Mouse (Mus musculus): ENCODE data around the gene Sys1. TPM values are rescaled to one million over a fixed set of nuclear protein-coding genes. Genes with fewer than 3 reads are reported as not detected.

Gene Sys1
- polyA plus RNA-seq, 1 experiment = 244 TPM

DNA sequence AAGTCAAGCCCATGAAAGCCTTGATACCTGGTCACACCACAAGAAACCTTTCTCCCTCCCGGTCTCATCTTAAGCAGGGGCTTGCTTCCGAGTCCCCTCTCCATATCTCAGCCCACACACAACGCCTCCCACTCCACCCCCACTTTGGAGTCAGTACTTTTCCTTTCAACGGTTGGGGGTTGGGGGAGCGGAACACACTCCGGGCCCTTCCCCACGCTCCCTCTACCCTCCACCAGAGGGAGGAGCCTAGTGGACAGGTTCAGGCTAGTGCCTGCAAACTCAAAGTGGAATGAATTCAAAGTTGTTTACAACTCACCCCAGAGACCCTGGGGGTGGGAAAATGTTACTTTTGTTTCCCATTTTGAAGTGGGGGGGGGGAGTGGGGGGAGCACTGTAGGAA is 26.1 kb upstream of the Sys1 start:
- TF ChIP-seq GATA1 (IDR thresholded peaks at IDR 0.05; ENCODE audit: low read length) = no peak

DNA sequence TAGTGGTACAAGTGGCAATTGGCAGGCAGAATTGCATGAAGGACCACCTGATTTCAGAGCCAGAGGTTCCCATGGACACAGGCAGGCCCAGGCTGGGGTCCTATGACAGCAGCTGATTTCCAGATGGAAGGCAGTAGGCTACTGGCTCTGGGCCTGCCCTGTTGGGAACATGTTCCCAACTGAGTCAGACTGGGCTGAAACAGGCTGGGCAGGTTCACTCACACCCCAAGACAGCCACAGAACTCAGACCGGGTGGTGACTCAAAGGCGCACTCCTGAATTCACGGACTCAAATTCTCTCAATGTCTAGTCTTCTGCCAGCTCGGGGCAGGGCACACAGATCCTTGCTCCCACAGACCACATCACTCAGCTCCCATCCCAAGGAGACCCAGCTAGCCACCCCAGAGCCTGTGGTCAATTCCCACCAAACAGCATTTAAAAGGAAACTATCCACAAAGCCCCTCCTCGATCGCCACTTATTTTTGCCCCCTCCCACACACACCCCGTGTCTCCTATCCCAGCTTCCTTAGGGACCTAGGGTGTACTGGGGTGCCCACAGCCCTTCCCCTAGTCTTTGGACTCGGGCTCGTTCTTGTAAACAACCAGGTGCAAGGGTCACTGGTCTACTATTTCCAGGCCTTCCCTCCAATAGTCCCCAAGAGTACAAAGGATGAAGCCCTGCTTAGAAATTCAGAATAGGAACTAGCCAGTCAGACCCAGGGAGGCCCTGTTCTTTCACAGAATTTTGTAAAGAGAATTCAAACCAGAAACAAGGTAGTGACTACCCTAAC is 24.9 kb upstream of the Sys1 start:
- TF ChIP-seq GATA1 (IDR thresholded peaks at IDR 0.05; ENCODE audit: low read length) = no peak

DNA sequence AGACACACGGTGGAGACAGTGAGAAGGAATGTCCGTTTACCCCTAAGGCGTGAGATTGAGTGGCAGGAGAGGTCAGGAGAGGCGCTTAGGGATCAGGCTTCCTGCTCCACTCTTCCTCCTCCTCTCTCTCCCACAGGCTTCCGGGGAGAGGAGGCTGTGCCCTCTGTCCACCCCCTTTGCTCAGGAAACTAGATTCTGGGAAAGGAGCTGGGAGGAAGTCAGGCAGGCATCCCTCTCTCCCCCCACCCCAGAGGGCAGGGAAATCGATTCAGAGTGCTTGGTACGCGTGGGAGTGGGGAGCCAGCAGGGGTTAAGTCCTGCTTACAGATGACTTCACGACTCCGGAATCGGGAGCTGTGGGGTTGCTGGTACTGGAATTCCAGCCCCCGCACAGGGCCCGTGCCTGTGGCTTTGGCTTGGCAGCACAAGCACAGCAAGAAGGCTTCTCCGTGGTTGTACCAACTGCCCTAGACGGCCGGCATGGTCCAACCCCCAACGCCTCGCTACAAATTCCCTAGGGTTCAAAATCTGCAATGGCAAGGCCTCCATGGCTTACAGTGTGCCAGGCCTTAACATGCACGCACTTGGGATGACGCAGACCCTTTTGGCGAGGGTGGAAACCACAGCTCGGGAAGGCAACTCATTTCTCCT is 24.1 kb upstream of the Sys1 start:
- no peak for TF ChIP-seq GATA1 (IDR thresholded peaks at IDR 0.05; ENCODE audit: low read length)

DNA sequence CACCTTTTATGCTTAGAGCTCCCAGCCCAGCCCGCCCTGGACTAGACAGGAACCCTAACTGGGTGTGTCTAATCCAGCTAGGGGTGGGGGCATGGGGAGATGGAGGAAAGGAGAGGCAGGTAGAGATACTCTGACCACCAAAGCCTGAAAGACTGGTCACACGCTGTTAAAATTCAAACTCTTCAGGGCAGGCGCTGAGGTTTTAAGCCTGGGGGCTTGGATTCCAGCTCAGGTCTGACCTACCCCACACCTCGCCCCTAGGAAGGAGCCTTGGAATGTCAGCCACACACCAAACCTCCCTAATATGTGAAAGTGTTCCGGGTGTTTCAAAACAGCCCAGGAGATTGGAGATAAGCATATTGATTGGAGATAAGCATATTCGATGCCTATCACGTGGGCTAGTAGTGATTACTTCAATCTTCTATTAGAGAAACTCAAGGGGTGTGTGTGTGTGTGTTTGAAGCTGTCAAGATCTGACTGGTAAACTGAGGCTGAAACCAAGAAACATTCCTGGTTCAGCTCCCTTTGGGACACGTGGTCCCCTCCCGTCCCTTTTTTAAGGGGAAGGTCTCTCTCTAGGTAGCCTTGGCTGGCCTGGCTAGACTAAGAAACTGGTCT is 23.4 kb upstream of the Sys1 start:
- no peak for TF ChIP-seq GATA1 (IDR thresholded peaks at IDR 0.05; ENCODE audit: low read length)

DNA sequence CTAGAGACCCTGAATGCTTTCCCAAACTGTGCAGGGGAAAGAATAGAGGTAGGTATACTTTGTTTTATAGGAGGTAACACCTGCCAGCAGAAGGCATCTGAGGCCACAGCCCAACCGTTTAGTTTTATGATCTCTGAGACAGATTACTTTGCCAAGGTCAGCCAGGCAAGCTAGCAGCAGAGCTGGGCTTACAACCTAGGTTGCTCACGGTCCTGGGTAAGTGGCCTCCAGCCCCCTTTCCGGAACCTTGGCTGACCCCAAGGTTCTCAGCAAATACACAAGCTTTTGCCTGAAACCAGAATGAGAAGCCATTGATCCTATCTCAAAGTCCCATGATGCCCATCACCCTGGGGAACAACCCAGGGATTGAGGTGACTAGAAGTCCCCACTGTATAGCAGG is 22.1 kb upstream of the Sys1 start:
- no peak for TF ChIP-seq GATA1 (IDR thresholded peaks at IDR 0.05; ENCODE audit: low read length)

DNA sequence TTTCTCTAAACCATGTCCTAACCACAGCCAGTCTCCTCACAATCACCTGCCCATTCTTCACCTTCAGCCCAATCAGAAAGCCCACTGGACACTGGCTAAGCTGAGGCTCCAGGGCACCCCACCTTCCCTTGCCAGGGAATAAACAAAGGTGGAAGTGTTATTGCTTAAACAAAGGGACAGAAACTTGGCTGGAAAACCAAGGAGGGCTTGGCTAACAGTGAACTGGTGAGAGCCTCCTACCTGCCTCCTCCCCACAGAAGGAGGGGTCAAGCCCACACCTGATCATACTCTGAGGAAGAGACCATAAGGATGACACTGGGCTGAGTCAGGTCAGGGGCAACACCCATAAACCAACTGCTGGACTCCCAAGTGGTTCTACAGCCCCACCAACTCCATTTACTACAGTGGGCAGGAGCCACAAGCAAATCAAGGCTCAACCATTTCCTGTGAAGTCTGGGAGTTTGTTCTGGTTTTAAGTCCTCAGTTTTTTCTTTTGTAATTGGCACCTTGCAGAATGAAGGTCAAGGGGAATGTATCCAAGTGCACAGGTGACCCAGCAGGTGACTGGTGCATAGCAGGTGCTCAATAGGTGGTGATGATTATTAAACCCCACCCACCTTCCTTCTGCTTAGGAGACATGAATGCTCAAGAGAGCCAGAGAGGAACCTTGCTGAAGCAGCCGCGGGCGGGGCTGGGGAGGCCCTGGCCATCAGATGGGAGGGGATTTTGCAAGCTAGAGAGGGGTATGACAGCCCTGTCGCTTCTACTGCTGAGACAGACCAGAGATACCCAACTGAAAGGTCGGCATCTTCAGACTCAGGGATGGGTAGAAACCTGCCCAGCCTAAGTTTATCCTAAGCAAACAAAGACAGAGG is 21.3 kb upstream of the Sys1 start:
- no peak for TF ChIP-seq GATA1 (IDR thresholded peaks at IDR 0.05; ENCODE audit: low read length)

DNA sequence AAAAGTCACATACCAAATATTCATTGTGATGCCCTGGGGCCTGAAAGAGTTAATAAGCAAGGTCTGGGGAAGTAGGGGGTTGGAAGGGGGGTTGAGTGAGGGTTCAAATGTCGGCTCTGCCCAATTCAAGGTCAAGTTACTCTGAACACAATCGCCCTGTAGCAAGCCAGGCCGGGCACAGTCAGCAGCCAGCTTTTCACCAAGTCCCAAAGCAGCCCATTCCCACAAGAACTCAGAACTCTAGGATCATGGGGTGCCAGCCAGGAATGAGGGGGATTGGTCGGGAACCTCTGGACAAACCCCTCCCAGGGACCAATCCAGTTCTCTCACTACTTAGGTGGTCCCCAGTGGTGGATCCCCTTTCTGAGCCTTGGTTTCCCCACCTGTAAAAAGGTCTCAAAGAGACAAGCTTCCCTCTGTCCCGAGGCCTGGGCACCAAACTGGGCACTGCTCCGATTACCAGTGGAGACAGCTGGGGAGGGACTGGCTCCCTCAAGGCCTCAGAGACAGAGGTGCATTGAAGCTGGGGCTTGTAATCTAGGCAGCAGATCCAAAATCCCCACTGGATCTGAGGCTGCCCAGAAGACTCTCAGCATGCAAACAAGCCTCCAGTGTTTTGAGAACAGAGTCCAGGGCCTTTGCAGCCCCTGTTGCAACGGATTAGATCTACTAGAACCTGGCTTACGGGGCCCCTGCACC is 20.4 kb upstream of the Sys1 start:
- TF ChIP-seq GATA1 (IDR thresholded peaks at IDR 0.05; ENCODE audit: low read length) = no peak

DNA sequence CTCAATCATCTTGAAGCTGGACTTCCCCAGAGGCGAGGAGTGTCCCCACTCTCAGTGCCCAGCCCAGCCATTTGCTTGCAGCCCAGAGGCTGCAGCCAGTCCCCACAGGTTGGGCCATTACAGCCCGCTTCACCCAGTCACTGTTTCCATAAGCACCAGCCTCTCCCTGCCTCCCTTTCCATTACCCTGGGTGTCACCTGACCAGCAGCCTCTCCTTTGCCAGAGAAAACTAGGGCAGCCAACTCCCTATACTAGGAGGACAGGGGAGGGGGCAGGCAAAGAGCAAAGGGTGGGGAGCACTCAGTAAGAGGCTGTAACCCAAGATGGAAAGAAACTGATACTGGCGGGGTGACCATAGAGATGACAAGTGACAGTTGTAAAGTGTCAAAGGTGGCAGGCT is 19.8 kb upstream of the Sys1 start:
- no peak for TF ChIP-seq GATA1 (IDR thresholded peaks at IDR 0.05; ENCODE audit: low read length)

DNA sequence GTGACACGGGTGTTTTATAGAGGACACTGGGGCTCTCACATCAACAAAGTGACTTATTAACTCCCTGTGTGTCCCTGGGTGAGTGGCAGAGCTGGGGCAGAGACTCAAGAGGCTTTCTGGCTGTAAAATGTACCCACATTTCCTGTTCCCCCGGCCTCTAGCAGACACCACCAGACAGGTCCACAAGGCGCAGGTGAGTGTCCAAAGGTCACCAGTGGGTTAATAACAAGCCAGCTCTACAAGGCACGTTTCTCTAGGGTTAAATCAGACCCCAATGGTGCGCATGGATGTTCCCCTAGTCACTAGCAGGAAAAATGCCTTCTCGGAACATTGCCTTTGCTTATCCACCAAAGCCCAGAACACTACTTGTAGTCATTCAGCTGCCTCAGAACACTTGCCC is 19.1 kb upstream of the Sys1 start:
- TF ChIP-seq GATA1 (IDR thresholded peaks at IDR 0.05; ENCODE audit: low read length) = no peak

DNA sequence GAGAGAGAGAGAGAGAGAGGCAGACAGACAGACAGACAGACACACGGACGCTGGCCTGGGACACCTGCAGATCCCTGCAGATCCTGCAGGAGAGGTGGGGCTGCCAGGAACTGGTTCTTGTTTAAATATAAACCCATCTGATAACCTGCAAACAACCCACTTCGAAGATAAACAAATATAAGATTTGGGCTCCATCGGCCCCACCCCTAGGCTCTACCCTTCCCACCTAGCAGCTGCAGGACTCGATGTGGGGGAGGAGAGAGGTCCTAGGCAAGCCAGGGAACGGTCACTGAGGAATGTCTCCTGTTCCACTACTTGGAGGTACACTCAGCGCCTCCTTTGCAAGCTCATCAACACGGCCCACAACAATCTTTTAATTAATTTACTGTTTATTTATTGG is 18.5 kb upstream of the Sys1 start:
- TF ChIP-seq GATA1 (IDR thresholded peaks at IDR 0.05; ENCODE audit: low read length) = no peak

DNA sequence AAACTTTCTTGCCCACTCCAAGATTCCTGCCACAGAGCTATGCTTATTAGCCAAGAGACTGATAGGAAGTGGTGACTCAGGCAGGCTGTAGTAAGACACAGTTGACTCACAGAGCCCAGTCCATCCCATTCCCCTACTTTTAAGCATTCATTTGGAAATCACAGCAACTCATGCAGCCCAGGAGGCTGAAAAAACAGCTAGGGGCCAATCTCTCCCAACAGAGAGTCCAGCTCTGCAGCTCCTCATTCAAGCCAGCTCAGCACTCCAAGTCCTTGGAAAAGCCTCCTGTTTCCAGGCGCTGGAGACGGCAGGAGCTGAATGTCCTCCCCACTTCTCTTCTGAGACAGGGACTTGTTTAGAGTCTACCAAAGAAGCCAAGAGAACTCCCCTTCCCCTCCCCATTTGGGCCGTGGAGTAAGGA is 17.8 kb upstream of the Sys1 start:
- no peak for TF ChIP-seq GATA1 (IDR thresholded peaks at IDR 0.05; ENCODE audit: low read length)

DNA sequence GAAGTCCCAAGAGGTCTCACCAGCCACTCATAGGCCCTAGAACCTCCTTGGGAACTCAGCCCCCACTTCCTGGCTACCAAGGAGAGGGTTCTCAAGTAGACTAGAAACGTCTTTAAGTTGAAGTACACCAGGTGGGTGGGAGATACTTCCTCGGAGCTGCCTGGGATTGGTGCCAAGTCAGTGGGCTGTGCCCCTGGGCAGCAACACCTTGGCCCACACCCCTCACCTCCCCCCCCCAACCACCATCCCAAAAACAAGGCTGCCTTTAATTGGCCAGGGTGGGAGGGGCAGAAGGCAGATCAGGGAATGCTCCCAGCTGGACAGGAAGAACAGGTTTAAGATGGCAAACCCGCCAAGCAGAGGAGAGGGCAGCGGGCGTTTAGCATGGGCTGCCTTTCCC is 16.4 kb upstream of the Sys1 start:
- no peak for TF ChIP-seq GATA1 (IDR thresholded peaks at IDR 0.05; ENCODE audit: low read length)

DNA sequence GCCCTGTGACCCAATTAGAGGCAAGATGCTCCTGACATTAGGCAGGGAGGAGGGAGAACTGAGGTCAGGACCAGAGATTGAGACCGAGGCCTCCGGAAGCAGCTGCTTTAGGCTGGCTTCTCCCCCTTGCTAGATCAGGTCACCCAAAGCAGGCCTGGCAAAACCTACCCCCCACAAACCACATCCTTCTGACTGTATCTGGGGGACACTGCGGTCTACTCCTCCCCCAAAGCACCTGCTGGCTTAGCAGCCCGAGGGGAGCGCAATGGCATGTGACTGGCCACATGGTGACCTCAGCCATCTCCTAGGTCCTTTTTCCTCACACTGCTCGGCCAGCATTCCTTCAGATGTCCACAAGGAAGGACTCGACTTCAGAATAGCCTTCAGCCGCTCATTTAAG is 15.6 kb upstream of the Sys1 start:
- TF ChIP-seq GATA1 (IDR thresholded peaks at IDR 0.05; ENCODE audit: low read length) = no peak

DNA sequence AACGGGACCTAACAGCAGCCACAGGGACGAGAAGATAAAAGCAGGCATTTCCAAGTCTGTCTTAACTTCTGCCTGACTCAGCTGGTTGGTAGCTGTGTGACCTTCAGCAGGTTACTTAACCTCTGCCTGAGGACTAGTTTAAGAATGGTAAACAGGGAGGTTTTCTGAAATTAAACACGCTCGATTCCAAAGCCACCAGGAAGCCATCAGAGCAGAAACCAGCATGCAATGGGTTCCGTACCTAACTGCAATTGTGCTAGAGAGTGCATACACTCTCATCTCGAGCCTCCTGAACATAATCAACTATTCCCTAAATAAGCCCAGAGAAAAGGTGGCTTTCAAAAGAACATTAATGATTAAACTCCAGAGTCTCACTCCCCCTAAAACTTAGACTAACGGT is 15.0 kb upstream of the Sys1 start:
- TF ChIP-seq GATA1 (IDR thresholded peaks at IDR 0.05; ENCODE audit: low read length) = no peak

Measured in G1E-ER4 (cell line).